Mouse (Mus musculus): ENCODE data around the gene Meis3. TPM values are rescaled to one million over a fixed set of nuclear protein-coding genes. Genes with fewer than 3 reads are reported as not detected.

Meis3 gene
- polyA plus RNA-seq, 1 experiment from 2014 or later = 51.5 TPM

DNA sequence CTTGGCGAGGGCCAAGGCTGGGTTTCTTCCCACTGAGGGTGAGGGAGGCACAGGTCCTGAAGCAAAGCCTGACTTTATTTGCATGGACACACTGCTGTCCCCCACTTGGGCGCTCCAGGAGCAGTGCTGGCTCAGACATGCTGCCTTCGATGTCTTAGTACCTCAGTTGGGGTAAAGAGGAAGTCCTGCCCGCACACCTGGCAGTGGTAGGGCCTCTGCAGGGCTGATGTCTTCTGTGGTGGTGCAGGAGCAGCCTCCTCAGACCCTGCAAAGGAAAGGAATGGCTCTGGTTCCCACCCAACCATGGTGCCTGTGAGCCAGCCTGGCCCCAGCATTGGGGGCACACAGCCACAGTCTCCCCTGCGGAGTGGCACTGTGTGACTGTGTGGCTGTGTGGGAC, 22.3 kb downstream of the Meis3 start:
- no peaks in the 10 kb centered on the region for H3K4me1 ChIP-seq
- H3K4me3 ChIP-seq (replicated peaks) = no peak overlapping the region
- 82% methylated on average over 5 of the region's 5 CpGs for WGBS
- H3K36me3 ChIP-seq = peaks cover 63% of the 10 kb centered on the region
- H3K9ac ChIP-seq = no peak overlapping the region
- H3K4me2 ChIP-seq (replicated peaks) = no peak overlapping the region
- no peaks in the 10 kb centered on the region for H3K9me3 ChIP-seq (replicated peaks)
- no peaks in the 10 kb centered on the region for H3K27me3 ChIP-seq
- ATAC-seq (ENCODE audit: insufficient number of reproducible peaks, low FRiP score, low TSS enrichment, low read depth) = no peak
- H3K27ac ChIP-seq (replicated peaks) = no peak overlapping the region

DNA sequence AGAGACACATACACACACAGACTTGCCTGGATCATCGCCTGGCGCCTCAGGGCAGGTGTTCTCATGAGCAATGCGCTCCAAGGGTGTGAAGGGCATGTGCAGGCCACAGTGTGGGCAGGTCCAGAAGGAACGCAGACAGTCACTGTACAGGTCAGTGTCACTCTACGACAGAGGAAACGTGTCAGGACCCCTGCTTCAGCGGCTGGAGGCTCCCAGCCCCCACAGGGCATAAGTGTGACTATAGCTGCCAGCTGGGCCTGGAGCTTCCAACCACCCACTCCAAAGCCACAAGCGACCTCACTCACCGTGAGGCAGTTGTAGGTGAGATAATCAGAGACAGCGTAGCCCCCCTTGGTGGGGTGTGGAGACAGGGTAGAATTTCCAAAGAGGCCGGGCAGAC, 23.6 kb downstream of the Meis3 start:
- no peak overlapping the region for H3K9ac ChIP-seq
- peaks cover 76% of the 10 kb centered on the region for H3K36me3 ChIP-seq
- H3K4me2 ChIP-seq (replicated peaks) = no peak overlapping the region
- H3K9me3 ChIP-seq (replicated peaks) = no peaks in the 10 kb centered on the region
- H3K4me3 ChIP-seq (replicated peaks) = no peak overlapping the region
- H3K4me1 ChIP-seq = no peaks in the 10 kb centered on the region
- H3K27ac ChIP-seq (replicated peaks) = no peak overlapping the region
- no peaks in the 10 kb centered on the region for H3K27me3 ChIP-seq
- 76% methylated on average over 11 of the region's 11 CpGs for WGBS
- no peak for ATAC-seq (ENCODE audit: insufficient number of reproducible peaks, low FRiP score, low TSS enrichment, low read depth)

DNA sequence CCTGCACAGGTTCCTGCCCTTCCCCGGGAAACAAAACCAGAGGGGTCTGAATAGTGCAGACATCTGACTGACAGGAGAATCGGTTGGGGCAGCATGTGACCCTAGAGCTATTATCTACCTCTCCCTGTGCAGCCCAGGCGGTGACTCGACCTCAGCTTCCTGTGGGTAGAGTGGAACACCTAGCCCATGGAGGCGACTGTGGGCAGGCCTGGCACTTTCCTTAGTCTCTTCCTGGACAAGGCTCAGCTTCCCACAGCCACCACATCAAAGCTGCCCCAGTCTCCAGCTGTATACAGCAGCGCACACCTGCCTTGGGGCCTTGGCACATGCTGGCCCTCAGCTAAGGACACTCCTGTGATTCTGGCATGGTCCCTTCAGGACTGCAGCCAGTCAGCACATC, 26.2 kb downstream of the Meis3 start:
- Histone ChIP-seq H3K27me3 (no peaks in the 10 kb centered on the region), H3K36me3 (peaks cover 84% of the 10 kb centered on the region), H3K4me3 (replicated peaks) (no peak overlapping the region), H3K9me3 (replicated peaks) (no peaks in the 10 kb centered on the region), H3K27ac (replicated peaks) (no peak overlapping the region), H3K9ac (no peak overlapping the region), H3K4me2 (replicated peaks) (no peak overlapping the region), H3K4me1 (no peaks in the 10 kb centered on the region)
- 73% methylated on average over 6 of the region's 6 CpGs for WGBS
- no peak for ATAC-seq (ENCODE audit: insufficient number of reproducible peaks, low FRiP score, low TSS enrichment, low read depth)

DNA sequence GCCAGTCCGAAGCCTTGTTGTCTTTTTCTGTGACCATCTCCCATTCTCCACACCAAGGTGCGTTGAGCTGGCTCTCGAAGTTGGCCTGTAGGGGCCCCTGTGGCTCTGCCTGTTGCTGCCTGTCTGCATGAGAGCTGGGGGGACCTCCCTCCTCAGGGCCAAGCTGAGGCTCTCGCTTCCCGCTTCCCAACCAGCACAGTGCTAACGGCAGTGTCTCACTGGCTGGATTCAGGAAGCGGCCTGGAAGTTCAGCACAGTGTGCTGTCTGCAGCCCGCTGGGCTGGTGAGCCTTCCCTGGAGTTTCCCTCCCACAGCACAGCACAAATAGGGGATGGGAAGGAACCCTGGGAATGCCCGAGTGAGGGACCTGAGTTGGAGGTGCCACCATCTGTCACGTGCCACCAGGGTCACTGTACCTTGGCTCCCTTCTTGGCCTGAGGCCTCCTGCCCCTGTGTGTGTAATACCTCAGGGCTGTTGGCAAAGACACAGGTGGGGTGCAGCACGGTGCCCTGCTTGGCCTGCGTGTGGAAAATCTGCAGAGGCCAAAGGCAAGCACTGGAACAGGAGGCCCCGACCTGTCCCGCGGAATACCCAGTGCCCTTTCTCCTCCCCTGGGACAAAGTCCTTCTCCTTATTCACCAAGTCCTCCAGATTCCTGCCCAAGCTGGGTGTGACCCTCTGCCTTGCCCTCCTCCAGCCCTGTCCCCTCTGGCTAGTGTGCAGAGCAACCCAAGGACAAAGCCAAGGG, 28.0 kb downstream of the Meis3 start:
- Histone ChIP-seq H3K4me2 (replicated peaks) (no peak overlapping the region), H3K36me3 (peaks cover 67% of the 10 kb centered on the region), H3K9me3 (replicated peaks) (no peaks in the 10 kb centered on the region), H3K27ac (replicated peaks) (no peak overlapping the region), H3K4me1 (no peaks in the 10 kb centered on the region), H3K9ac (no peak overlapping the region), H3K27me3 (no peaks in the 10 kb centered on the region), H3K4me3 (replicated peaks) (no peak overlapping the region)
- 80% methylated on average over 15 of the region's 15 CpGs for WGBS
- ATAC-seq (ENCODE audit: insufficient number of reproducible peaks, low FRiP score, low TSS enrichment, low read depth) = no peak

DNA sequence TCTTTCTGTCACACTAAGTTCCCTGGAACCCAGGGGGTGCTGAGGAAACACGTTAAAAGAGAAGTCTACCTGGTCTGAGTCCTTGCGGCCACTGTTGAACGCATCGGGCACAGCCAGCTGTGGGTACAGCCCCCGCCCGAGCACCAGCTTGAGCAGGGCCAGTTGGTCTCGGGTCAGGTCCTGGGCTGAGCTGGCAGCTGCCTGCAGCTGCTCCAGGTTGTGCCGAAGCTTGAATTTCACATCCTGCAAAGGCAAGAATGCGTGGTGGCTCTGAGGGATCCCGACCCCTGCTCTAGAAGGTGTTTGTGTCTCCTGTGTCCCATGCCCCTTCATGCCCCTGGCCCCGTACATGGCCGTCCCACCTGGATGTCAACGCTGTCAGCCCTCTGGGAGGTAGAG, 28.6 kb downstream of the Meis3 start:
- WGBS = 86% methylated on average over 13 of the region's 13 CpGs
- Histone ChIP-seq H3K4me1 (no peaks in the 10 kb centered on the region), H3K4me2 (replicated peaks) (no peak overlapping the region), H3K4me3 (replicated peaks) (no peak overlapping the region), H3K36me3 (peaks cover 64% of the 10 kb centered on the region), H3K9me3 (replicated peaks) (no peaks in the 10 kb centered on the region), H3K27me3 (no peaks in the 10 kb centered on the region), H3K9ac (no peak overlapping the region), H3K27ac (replicated peaks) (no peak overlapping the region)
- ATAC-seq (ENCODE audit: insufficient number of reproducible peaks, low FRiP score, low TSS enrichment, low read depth) = no peak

DNA sequence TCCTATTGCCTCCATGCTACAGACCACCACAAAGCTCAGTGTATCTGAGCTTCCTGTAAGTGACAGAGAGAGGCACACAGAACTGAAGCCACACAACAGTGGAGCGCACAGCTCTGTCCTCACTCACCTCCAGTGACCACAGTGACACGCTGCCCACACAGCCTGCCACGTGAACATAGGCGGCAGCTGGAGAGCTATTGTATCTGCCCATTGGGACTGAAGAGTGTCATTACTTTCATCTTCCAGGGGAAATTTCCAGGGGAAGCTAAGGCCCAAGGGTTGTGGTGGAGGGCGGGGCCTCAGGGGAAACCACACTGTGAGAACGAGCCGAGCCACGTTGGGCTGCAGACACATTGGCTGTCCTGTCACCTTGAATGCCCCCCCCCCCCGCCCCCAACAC, 29.9 kb downstream of the Meis3 start:
- Histone ChIP-seq H3K4me2 (replicated peaks) (no peak overlapping the region), H3K9ac (no peak overlapping the region), H3K27ac (replicated peaks) (no peak overlapping the region), H3K36me3 (peaks cover 61% of the 10 kb centered on the region), H3K4me1 (no peaks in the 10 kb centered on the region), H3K9me3 (replicated peaks) (no peaks in the 10 kb centered on the region), H3K27me3 (no peaks in the 10 kb centered on the region), H3K4me3 (replicated peaks) (no peak overlapping the region)
- no peak for ATAC-seq (ENCODE audit: insufficient number of reproducible peaks, low FRiP score, low TSS enrichment, low read depth)
- 70% methylated on average over 9 of the region's 9 CpGs for WGBS

DNA sequence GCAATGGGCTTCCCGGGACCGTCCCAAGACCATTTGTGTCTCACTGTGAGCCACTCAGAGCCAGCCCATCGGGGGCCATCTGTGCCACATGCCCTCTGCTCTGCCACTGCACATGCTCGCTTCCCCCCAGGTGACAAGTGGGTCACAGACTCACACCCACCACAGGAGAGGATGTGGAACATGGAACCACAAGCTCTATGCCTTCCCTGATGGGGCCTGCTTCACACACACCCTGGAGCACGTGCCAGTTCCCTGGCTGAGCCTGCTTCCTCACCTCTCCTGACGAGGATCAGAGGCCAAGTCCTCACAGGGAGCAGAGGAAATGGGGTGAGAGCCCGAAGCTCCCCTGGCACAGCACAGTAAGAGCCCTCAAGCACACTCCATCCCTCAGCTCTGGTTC, 32.2 kb downstream of the Meis3 start:
- Histone ChIP-seq H3K9ac (no peak overlapping the region), H3K4me2 (replicated peaks) (no peak overlapping the region), H3K4me3 (replicated peaks) (no peak overlapping the region), H3K27me3 (no peaks in the 10 kb centered on the region), H3K4me1 (no peaks in the 10 kb centered on the region), H3K27ac (replicated peaks) (no peak overlapping the region; the same call in 1 of the 2 replicates), H3K9me3 (replicated peaks) (no peaks in the 10 kb centered on the region), H3K36me3 (peaks cover 61% of the 10 kb centered on the region)
- ATAC-seq (ENCODE audit: insufficient number of reproducible peaks, low FRiP score, low TSS enrichment, low read depth) = no peak
- 83% methylated on average over 7 of the region's 7 CpGs for WGBS

DNA sequence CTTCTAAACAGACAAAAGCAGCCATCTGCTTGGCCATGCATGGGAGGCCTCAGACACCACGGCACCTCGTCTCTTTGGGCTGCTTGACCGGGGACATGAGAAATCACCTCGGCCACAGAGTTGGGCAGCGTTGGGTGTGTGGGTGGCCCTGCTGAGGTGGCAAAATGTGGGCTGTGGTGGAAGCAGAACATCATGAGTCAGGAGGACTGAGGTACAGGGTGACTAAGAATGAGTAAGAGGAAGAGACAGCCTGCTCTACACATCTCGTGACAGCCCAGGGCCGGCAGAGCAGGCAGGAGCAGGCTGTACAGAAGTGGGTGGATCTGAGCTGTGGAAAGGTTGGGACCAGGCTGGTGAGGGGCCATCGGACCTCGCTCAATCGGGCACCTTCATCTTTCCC, 32.6 kb downstream of the Meis3 start:
- no peak overlapping the region for H3K27ac ChIP-seq (replicated peaks)
- H3K9me3 ChIP-seq (replicated peaks) = no peaks in the 10 kb centered on the region
- peaks cover 59% of the 10 kb centered on the region for H3K36me3 ChIP-seq
- WGBS = 80% methylated on average over 10 of the region's 10 CpGs
- H3K4me1 ChIP-seq = no peaks in the 10 kb centered on the region
- H3K4me3 ChIP-seq (replicated peaks) = no peak overlapping the region
- no peak overlapping the region for H3K4me2 ChIP-seq (replicated peaks)
- no peak overlapping the region for H3K9ac ChIP-seq
- no peaks in the 10 kb centered on the region for H3K27me3 ChIP-seq
- no peak for ATAC-seq (ENCODE audit: insufficient number of reproducible peaks, low FRiP score, low TSS enrichment, low read depth)

DNA sequence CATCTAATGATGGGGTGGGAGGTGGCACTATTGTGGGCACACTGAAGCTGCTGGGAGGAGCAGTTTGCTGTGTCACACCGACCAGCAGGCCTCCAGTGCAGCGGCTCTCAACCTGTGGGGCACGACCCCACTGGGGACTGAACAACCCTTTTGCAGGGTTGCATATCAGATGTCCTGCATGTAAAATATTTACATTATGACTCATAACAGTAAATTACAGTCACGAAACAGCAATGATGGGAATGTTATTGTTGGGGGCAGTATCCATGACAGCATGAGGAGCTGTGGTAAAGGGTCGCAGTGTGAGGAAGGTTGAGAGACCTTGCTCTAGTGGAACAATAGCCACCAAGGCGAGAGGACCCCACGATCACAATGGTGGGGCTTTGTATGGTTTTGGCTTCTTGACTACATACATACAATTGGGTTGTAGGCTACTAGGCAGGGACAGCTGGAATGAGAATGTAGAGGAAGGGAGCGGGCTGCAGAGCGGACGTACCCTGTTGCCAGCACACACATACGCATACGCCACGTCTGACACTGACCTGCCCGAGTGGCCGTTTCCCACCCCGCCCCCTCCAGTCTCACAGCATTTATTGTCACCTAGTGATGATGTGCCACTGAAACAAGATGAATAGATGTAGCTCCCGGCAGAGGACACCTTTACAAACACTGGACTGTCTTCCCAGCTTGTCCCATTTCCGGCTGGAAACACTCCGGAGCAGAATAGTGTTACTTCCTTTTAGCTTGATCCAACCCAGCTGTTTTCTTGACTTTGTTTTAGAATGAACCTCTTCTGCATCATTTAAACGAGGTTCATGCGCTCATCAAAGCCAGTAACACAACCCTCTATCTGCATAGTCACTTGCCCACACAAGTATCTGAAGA, 34.1 kb downstream of the Meis3 start:
- Histone ChIP-seq H3K27me3 (no peaks in the 10 kb centered on the region), H3K4me1 (no peaks in the 10 kb centered on the region), H3K4me3 (replicated peaks) (no peak overlapping the region), H3K9me3 (replicated peaks) (no peaks in the 10 kb centered on the region), H3K9ac (no peak overlapping the region), H3K4me2 (replicated peaks) (no peak overlapping the region), H3K27ac (replicated peaks) (no peak overlapping the region), H3K36me3 (peaks cover 59% of the 10 kb centered on the region)
- 78% methylated on average over 21 of the region's 21 CpGs for WGBS
- ATAC-seq (ENCODE audit: insufficient number of reproducible peaks, low FRiP score, low TSS enrichment, low read depth) = no peak

DNA sequence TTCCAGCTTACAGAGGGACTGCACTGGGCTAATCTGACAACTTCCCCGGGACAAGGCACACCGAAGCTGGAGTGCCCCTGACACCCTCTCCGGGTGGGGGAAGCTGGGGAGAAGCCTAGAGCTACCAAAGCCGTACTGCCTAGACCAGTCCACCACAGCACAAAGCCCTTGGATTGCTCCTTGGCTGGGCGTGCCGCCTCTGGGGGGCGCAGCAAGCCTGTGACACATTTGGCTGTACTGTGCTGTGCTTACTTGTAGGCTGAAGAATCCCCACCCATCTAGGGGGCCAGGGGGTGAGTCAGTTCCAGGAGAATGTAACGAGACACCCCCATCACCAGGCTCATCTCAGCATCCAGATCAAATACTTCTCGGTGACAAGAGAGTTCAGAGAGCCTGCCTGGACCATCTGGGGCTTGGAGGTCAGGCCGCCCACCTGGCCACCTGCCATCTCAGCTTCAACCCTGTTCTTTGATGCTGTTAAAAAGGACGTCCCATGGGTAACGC, 36.0 kb downstream of the Meis3 start:
- no peaks in the 10 kb centered on the region for H3K4me1 ChIP-seq
- no peaks in the 10 kb centered on the region for H3K27me3 ChIP-seq
- H3K36me3 ChIP-seq = peaks cover 65% of the 10 kb centered on the region
- peak; percentile 27; the same call in 1 of the 2 replicates for ATAC-seq (ENCODE audit: insufficient number of reproducible peaks, low FRiP score, low TSS enrichment, low read depth)
- H3K9me3 ChIP-seq (replicated peaks) = no peaks in the 10 kb centered on the region
- WGBS = 67% methylated on average over 12 of the region's 12 CpGs
- no peak overlapping the region for H3K27ac ChIP-seq (replicated peaks)
- H3K4me2 ChIP-seq (replicated peaks) = no peak overlapping the region
- no peak overlapping the region for H3K9ac ChIP-seq
- H3K4me3 ChIP-seq (replicated peaks) = no peak overlapping the region

DNA sequence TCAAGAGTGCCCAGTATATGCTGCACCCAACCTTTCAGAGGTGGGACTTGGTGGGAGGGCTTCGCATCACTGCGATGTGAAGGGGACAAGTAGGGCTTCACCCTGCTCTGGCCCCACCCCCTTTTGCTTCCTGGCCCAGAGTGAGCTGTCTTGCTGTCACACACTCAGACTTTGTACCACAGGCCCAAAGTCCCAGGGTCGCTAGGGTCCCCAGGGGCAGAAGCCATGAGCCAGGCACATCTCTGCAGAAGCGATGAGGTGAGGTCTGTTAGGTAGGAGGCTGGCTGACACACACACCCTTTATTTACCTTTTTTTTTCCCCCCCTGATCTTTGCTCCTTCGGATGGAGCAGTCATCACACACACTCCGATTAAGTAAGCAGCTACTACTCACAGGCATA, 38.3 kb downstream of the Meis3 start:
- ATAC-seq (ENCODE audit: insufficient number of reproducible peaks, low FRiP score, low TSS enrichment, low read depth) = no peak
- 88% methylated on average over 6 of the region's 6 CpGs for WGBS
- Histone ChIP-seq H3K27ac (replicated peaks) (no peak overlapping the region), H3K36me3 (peaks cover 79% of the 10 kb centered on the region), H3K4me3 (replicated peaks) (no peak overlapping the region), H3K4me1 (no peaks in the 10 kb centered on the region), H3K4me2 (replicated peaks) (no peak overlapping the region), H3K9me3 (replicated peaks) (no peaks in the 10 kb centered on the region), H3K9ac (no peak overlapping the region), H3K27me3 (no peaks in the 10 kb centered on the region)

Data from embryonic facial prominence, embryonic 15.5 days (tissue).